Mouse (Mus musculus): ENCODE results near the gene Klkb1.
"Not testable (repeated sequence)": the region's sequence is repeated elsewhere in the genome, so short reads cannot be mapped to it uniquely, and the experiment has no call there.

The Klkb1 gene

GRCm38 (mm10) chr8:45294687-45295086 lies at the start of gene Klkb1:
TSS of gene Klkb1 (minus strand) at chr8:45294859.
- no peak for DNase-seq (ENCODE audit: low read depth, low spot score)

- DNase-seq (ENCODE audit: low read depth, low spot score), result no peak
Observed at GRCm38 (mm10) chr8:45344298-45344697, 49.6 kb upstream of the Klkb1 start.

GRCm38 (mm10) chr8:45341630-45342628 lies 47.3 kb upstream of the Klkb1 start:
- DNase-seq (ENCODE audit: low read depth, low spot score), result no peak

- DNase-seq (ENCODE audit: low read depth, low spot score), result no peak
Observed at GRCm38 (mm10) chr8:45333493-45333892, 38.8 kb upstream of the Klkb1 start.

- peak; percentile 87 for DNase-seq (ENCODE audit: low read depth, low spot score)
Observed at GRCm38 (mm10) chr8:45332685-45333409, 38.2 kb upstream of the Klkb1 start, which contains the start of gene Cyp4v3. TSS of gene Cyp4v3 (minus strand) at chr8:45333216.

GRCm38 (mm10) chr8:45330856-45331255 lies 36.2 kb upstream of the Klkb1 start:
- no peak for DNase-seq (ENCODE audit: low read depth, low spot score)

GRCm38 (mm10) chr8:45329206-45329980 lies 34.7 kb upstream of the Klkb1 start:
- DNase-seq (ENCODE audit: low read depth, low spot score), result no peak

- DNase-seq (ENCODE audit: low read depth, low spot score), result not testable (repeated sequence)
Observed at GRCm38 (mm10) chr8:45327076-45327475, 32.4 kb upstream of the Klkb1 start.

GRCm38 (mm10) chr8:45324151-45324550 lies 29.5 kb upstream of the Klkb1 start:
- no peak for DNase-seq (ENCODE audit: low read depth, low spot score)

GRCm38 (mm10) chr8:45321365-45321764 lies 26.7 kb upstream of the Klkb1 start:
- DNase-seq (ENCODE audit: low read depth, low spot score), result no peak

GRCm38 (mm10) chr8:45320930-45321329 lies 26.3 kb upstream of the Klkb1 start:
- no peak for DNase-seq (ENCODE audit: low read depth, low spot score)

- no peak for DNase-seq (ENCODE audit: low read depth, low spot score)
Observed at GRCm38 (mm10) chr8:45310967-45311366, 16.3 kb upstream of the Klkb1 start.

- no peak for DNase-seq (ENCODE audit: low read depth, low spot score)
Observed at GRCm38 (mm10) chr8:45308366-45308765, 13.7 kb upstream of the Klkb1 start, which contains the start of gene Gm45753. TSS of gene Gm45753 (minus strand) at chr8:45308466.

GRCm38 (mm10) chr8:45305479-45305878 lies 10.8 kb upstream of the Klkb1 start:
- no peak for DNase-seq (ENCODE audit: low read depth, low spot score)

- DNase-seq (ENCODE audit: low read depth, low spot score), result no peak
Observed at GRCm38 (mm10) chr8:45304354-45304753, 9.7 kb upstream of the Klkb1 start.

- no peak for DNase-seq (ENCODE audit: low read depth, low spot score)
Observed at GRCm38 (mm10) chr8:45302390-45302789, 7.7 kb upstream of the Klkb1 start.

- DNase-seq (ENCODE audit: low read depth, low spot score), result no peak
Observed at GRCm38 (mm10) chr8:45295276-45295675, 617 bp upstream of the Klkb1 start.

GRCm38 (mm10) chr8:45291790-45292189 lies 2.9 kb downstream of the Klkb1 start:
- no peak for DNase-seq (ENCODE audit: low read depth, low spot score)

GRCm38 (mm10) chr8:45281630-45282029 lies 13.0 kb downstream of the Klkb1 start:
- DNase-seq (ENCODE audit: low read depth, low spot score), result no peak

- DNase-seq (ENCODE audit: low read depth, low spot score), result no peak
Observed at GRCm38 (mm10) chr8:45277453-45277852, 17.2 kb downstream of the Klkb1 start.

- DNase-seq (ENCODE audit: low read depth, low spot score), result no peak
Observed at GRCm38 (mm10) chr8:45274317-45274716, 20.3 kb downstream of the Klkb1 start.

GRCm38 (mm10) chr8:45269056-45269455 lies 25.6 kb downstream of the Klkb1 start:
- no peak for DNase-seq (ENCODE audit: low read depth, low spot score)
